Mouse (Mus musculus) frontal cortex, adult 2 months (tissue): Measurements from ENCODE around the gene Coa3. TPM values are rescaled to one million over a fixed set of nuclear protein-coding genes. Genes with fewer than 3 reads are reported as not detected.

ENCODE experiments used
- DNase-seq, 2 experiments: peaks; one replicate each; pipeline ENCODE4 v3.0.0; 2022; ENCODE audit warnings: low spot score in 1 of 2; ENCODE audit errors: extremely low spot score in 1 of 2
- polyA plus RNA-seq: library from polyadenylated mRNA; depleted of rRNA; stranded (reverse); fragments of >200 nt; gene quantifications from 2 replicates; pipeline ENCODE4 v1.2.3, GENCODE M21; 2012; rRNA removed

The Coa3 gene
- polyA plus RNA-seq, 1 experiment, result 147 TPM

- DNase-seq, result no peak
Measured at GRCm38 (mm10) chr11:101229361-101229900, 49.5 kb downstream of the Coa3 start.

Other genes starting within 250 kb of the Coa3 start
- gene Naglu, start 209.1 kb downstream of the Coa3 start, polyA plus RNA-seq, result 11.8 and 13.0 TPM in 2 replicates
- gene Hsd17b1, start 200.7 kb downstream of the Coa3 start, polyA plus RNA-seq, result 0.46 and 0.55 TPM in 2 replicates
- 30.8 and 34.1 TPM in 2 replicates for gene Coasy, start 196.5 kb downstream of the Coa3 start, polyA plus RNA-seq
- 52.0 and 56.0 TPM in 2 replicates for gene Mlx, start 191.8 kb downstream of the Coa3 start, polyA plus RNA-seq
- gene Psmc3ip, start 183.7 kb downstream of the Coa3 start, polyA plus RNA-seq, result 5.6 and 7.8 TPM in 2 replicates
- 66.2 and 66.5 TPM in 2 replicates for gene Retreg3, start 159.2 kb downstream of the Coa3 start, polyA plus RNA-seq
- gene Tubg1, start 159.2 kb downstream of the Coa3 start, polyA plus RNA-seq, result 21.5 and 24.7 TPM in 2 replicates
- gene Tubg2, start 123.2 kb downstream of the Coa3 start, polyA plus RNA-seq, result 56.4 and 58.0 TPM in 2 replicates
- gene Cntnap1, start 108.6 kb downstream of the Coa3 start, polyA plus RNA-seq, result 65.8 TPM in 2 replicates
- gene Plekhh3, start 107.8 kb downstream of the Coa3 start, polyA plus RNA-seq, result 15.8 and 17.9 TPM in 2 replicates
- 0.36 and 0.42 TPM in 2 replicates for gene Ccr10, start 103.7 kb downstream of the Coa3 start, polyA plus RNA-seq
- 44.8 and 50.3 TPM in 2 replicates for gene Ezh1, start 52.7 kb downstream of the Coa3 start, polyA plus RNA-seq
- 65.6 and 82.1 TPM in 2 replicates for gene Ramp2, start 33.1 kb downstream of the Coa3 start, polyA plus RNA-seq
- 63.8 TPM in 2 replicates for gene Vps25, start 25.4 kb downstream of the Coa3 start, polyA plus RNA-seq
- gene Wnk4, start 18.5 kb downstream of the Coa3 start, polyA plus RNA-seq, result 10.8 and 12.5 TPM in 2 replicates
- gene Cntd1, start 102 bp downstream of the Coa3 start, polyA plus RNA-seq, result 0.71 and 0.84 TPM in 2 replicates
- 177 and 195 TPM in 2 replicates for gene Becn1, start 23.2 kb upstream of the Coa3 start, polyA plus RNA-seq
- 101 and 108 TPM in 2 replicates for gene Psme3, start 37.1 kb upstream of the Coa3 start, polyA plus RNA-seq
- gene Aoc2, start 45.9 kb upstream of the Coa3 start, polyA plus RNA-seq, result 4.5 and 5.1 TPM in 2 replicates
- 0.71 and 0.88 TPM in 2 replicates for gene Aoc3, start 51.5 kb upstream of the Coa3 start, polyA plus RNA-seq
- gene G6pc, start 88.4 kb upstream of the Coa3 start, polyA plus RNA-seq, result not detected in 2 replicates
- 49.2 and 53.5 TPM in 2 replicates for gene Aarsd1, start 138.5 kb upstream of the Coa3 start, polyA plus RNA-seq
- 3.6 and 4.1 TPM in 2 replicates for gene Gm27029, start 145.7 kb upstream of the Coa3 start, polyA plus RNA-seq
- gene Rundc1, start 146.0 kb upstream of the Coa3 start, polyA plus RNA-seq, result 33.4 and 33.7 TPM in 2 replicates
- gene Ptges3l, start 146.2 kb upstream of the Coa3 start, polyA plus RNA-seq, result 4.1 and 6.6 TPM in 2 replicates
- 480 and 588 TPM in 2 replicates for gene Rpl27, start 163.2 kb upstream of the Coa3 start, polyA plus RNA-seq
- gene Ifi35, start 169.3 kb upstream of the Coa3 start, polyA plus RNA-seq, result 9.0 and 9.1 TPM in 2 replicates
- gene Rnd2, start 185.9 kb upstream of the Coa3 start, polyA plus RNA-seq, result 155 and 173 TPM in 2 replicates
- gene Vat1, start 187.1 kb upstream of the Coa3 start, polyA plus RNA-seq, result 41.3 and 41.4 TPM in 2 replicates